Mouse (Mus musculus) gastrocnemius, postnatal 10 days (tissue): ENCODE results near the gene Olfr1438-ps1. TPM values are rescaled to one million over a fixed set of nuclear protein-coding genes. Genes with fewer than 3 reads are reported as not detected.
"Not testable (repeated sequence)": the region's sequence is repeated elsewhere in the genome, so short reads cannot be mapped to it uniquely, and the experiment has no call there.

Experiments used
- DNase-seq: peaks from one replicate; pipeline ENCODE4 v3.0.0; 2021; ENCODE audit warnings: mixed read lengths
- long read RNA-seq, 2 experiments: library from polyadenylated mRNA; stranded (forward); transcript quantifications; one replicate each; pipeline ENCODE4 v2.0.0; 2021
- total RNA-seq, 2 experiments: library from RNA; stranded (reverse); gene quantifications; 2 replicates each; pipeline ENCODE4 v1.2.3; 2021

The Olfr1438-ps1 gene
- not detected for total RNA-seq
- long read RNA-seq, experiment 1: 0 reads
- long read RNA-seq, experiment 2: 0 reads

DNA sequence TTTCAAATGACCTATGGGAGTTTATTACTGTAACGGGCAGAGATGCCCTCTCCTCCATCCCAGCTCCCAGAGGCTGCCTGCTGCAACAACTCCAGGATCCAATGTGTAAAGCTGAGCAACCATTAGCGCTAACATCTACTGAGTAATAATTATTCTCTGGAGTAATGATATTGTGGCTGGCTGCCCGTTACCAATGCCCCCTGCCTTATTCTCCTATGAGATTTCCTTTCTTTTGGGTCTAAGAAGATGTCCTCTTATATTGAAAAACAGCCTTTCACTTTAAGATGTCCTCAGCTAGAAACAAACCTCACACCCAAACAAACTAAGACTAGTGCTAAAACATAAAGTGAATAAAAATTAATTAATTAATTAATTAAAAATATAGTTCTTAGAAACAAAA, at the start of gene Olfr1438-ps1:
TSS of gene Olfr1438-ps1 (minus strand) at position 101 of the 400 bp plus-strand sequence.
- no peak for DNase-seq

DNA sequence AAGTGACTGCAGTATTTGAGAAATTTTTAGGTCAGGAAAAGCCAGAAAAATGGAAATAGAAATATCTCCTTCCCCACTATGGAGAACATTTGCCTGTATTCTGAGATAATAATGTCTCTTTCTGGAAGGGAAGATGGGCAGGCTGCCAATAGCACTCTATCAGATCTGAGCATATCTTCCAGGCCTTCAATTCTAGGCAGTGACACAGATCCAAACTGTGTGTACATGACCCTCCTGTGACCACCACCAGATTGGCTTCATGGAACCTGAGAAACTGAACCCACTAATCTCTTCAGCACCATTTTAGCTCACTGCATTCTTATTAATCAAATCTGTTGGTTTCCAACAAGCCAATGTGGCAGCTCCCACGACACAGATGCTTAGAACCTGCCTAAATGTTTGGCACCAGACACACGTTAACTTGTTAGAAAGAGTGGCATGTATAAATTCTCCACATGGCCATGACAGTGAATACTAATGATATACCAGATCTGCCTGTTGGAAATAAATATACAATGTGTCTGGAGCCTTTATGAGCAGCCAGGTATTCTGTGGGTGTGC, 38.8 kb upstream of the Olfr1438-ps1 start:
- DNase-seq: peak; percentile 3

DNA sequence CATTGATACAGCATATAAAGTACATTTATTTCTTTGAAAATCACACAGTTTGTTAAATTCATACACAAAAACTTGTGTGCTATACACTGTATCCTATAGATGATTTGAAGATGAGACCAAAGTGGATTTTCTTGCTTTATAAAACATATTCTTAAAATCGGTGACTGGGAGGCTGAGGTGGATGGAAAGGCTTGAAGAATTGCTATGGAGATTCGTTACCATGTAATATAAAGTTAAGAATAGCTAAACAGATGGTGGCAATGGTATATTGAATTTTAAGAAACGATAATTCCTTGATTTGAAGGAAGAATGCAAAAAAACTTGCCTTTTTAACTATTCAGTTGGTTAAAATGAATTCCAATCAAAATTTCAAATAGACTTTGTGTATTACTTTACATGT, 37.3 kb upstream of the Olfr1438-ps1 start:
- DNase-seq: no peak

DNA sequence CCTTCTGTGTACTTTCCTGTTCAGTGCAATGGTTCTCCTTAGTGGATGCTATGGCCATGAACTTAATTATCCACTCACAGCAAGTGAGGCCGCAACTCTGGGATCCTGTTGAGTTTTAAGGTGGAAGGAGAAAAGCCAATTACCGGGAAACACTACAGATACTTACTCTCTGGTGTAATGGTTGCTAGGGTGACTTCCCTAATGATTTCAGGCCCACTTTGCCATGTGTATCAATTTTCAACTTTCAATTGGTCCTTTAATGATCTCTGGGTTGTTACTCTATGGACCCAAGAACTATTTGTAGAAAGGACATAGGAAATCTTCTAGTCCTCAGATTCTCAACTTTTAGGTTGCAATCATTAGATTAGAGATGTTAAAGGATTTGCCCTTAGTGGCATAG, 10.7 kb downstream of the Olfr1438-ps1 start, which contains the start of gene Olfr1437:
TSS of gene Olfr1437 (minus strand) at position 101 of the 400 bp plus-strand sequence.
- DNase-seq: no peak

DNA sequence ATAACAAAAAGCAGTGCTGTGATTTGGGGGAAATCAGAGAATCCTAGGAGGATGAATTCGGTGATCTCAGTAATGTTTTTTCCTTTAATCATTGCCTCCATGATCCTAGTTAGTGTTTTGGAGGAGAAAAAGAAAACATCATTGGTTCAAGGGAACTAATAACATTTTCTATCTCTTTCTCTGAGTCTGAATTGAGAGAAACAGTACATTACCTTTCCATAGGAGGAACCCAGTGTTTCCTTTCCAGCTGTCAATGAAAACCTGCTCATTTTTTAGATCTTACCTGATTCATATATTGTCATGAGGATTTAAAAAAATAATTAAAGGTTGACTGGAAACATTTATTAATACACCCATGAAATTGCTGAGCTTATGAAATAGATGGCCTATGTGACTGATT, 36.7 kb downstream of the Olfr1438-ps1 start, which contains the start of gene Olfr1436:
TSS of gene Olfr1436 (minus strand) at position 101 of the 400 bp plus-strand sequence.
- not testable (repeated sequence) for DNase-seq

DNA sequence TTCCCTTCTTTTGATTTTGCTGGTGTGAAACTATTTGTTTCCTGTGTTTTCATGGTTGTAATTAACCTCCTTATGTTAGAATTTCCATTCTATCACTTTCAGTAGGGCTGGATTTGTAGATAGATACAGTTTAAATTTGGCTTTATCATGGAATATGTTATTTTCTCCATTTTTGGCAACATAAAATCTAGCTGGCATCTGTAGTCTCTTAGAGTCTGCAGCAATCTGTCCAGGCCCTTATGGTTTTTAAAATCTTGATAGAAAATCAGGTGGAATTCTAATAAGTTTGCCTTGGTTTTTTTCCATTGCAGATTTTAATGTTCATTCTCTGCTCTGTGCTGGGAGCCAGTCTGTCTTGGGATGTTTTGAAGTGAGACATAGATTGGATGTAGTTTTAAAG, 42.7 kb downstream of the Olfr1438-ps1 start:
- no peak for DNase-seq

DNA sequence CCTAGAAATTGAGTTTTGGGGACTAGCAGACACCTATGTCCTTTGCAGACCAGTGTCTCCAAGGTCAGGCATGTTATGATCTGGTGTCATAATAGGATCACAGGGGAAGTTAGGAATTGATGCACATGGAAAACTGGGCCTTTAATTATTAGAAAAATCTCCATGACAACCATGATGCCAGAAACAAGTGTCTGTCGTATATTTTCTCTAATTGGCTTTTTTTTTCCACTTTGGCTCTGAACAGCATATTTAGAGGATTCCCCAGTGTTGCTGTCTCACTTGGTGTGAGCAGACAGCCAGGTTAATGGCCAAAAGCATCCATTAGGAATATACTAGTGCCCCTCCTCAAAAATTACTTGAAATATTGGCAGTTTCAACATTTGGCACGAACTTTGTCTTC, 56.2 kb downstream of the Olfr1438-ps1 start, which contains the start of gene Olfr1434:
TSS of gene Olfr1434 (plus strand) at position 301 of the 400 bp plus-strand sequence.
- DNase-seq: no peak

Other genes with a start within 250 kb of the Olfr1438-ps1 start
- gene Olfr1426, start 243.9 kb downstream of the Olfr1438-ps1 start, total RNA-seq: not detected
- not detected for gene Olfr1427, start 232.6 kb downstream of the Olfr1438-ps1 start, total RNA-seq
- gene Olfr1428, start 220.0 kb downstream of the Olfr1438-ps1 start, total RNA-seq: not detected
- not detected for gene Olfr76, start 212.7 kb downstream of the Olfr1438-ps1 start, total RNA-seq
- not detected for gene Olfr1555-ps1, start 165.8 kb downstream of the Olfr1438-ps1 start, total RNA-seq
- not detected for gene Olfr1431, start 135.3 kb downstream of the Olfr1438-ps1 start, total RNA-seq
- not detected for gene Olfr1432, start 103.3 kb downstream of the Olfr1438-ps1 start, total RNA-seq
- not detected for gene Olfr262, start 94.3 kb downstream of the Olfr1438-ps1 start, total RNA-seq
- gene Olfr235, start 74.9 kb downstream of the Olfr1438-ps1 start, total RNA-seq: not detected
- not detected for gene Olfr1434, start 56.1 kb downstream of the Olfr1438-ps1 start, total RNA-seq
- not detected for gene Olfr1436, start 36.8 kb downstream of the Olfr1438-ps1 start, total RNA-seq
- not detected for gene Olfr1437, start 10.8 kb downstream of the Olfr1438-ps1 start, total RNA-seq
- not detected for gene Olfr1440, start 51.4 kb upstream of the Olfr1438-ps1 start, total RNA-seq
- not detected for gene Olfr1441, start 81.5 kb upstream of the Olfr1438-ps1 start, total RNA-seq
- gene Pfpl, start 92.0 kb upstream of the Olfr1438-ps1 start, total RNA-seq: not detected
- gene Mpeg1, start 124.9 kb upstream of the Olfr1438-ps1 start, total RNA-seq: 1 to 10 TPM; 2.0 to 4.1 TPM
- 10 to 100 TPM; 20.3 to 23.2 TPM for gene Dtx4, start 165.5 kb upstream of the Olfr1438-ps1 start, total RNA-seq
- 10 to 100 TPM in 1 of 2 experiments, 1 to 10 TPM in 1; 7.3 to 11.2 TPM for gene Fam111a, start 209.8 kb upstream of the Olfr1438-ps1 start, total RNA-seq